Mouse (Mus musculus) testis, postnatal 10 days (tissue): ENCODE data around the gene Camta1.

ENCODE experiments used
- DNase-seq: peaks from one replicate; pipeline ENCODE4 v3.0.0; 2021; ENCODE audit warnings: low spot score

Camta1 gene

GRCm38 (mm10) chr4:151207566-151207965, 654.1 kb downstream of the Camta1 start:
- DNase-seq: no peak

GRCm38 (mm10) chr4:151202891-151203290, 658.8 kb downstream of the Camta1 start:
- no peak for DNase-seq

- DNase-seq: no peak
Observed at GRCm38 (mm10) chr4:151200316-151200715, 661.4 kb downstream of the Camta1 start.

GRCm38 (mm10) chr4:151195126-151195525, 666.5 kb downstream of the Camta1 start:
- no peak for DNase-seq

- DNase-seq: no peak
Observed at GRCm38 (mm10) chr4:151194715-151195097, 667.0 kb downstream of the Camta1 start.

GRCm38 (mm10) chr4:151194030-151194714, 667.5 kb downstream of the Camta1 start:
- DNase-seq: no peak

DNA sequence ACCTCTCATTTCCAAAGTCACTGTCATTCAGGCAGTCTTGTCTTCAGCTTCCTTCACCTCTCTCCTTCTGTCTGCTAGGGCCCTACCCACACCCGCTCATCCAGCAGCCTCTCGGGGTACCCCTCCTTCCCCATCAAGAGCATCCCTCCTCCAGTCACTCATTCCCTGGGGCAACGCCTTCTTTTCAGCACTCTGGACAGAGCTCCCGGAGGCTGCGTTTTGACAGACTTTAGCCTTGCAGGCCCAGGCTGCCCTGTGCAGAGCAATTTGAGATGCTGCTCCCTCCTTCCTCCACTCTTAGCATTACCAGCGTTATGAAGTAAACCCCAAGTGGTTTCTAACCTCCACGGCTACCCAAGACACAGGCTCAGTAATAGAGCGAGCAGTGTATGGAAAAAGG, 675.2 kb downstream of the Camta1 start:
- peak; percentile 82 for DNase-seq

DNA sequence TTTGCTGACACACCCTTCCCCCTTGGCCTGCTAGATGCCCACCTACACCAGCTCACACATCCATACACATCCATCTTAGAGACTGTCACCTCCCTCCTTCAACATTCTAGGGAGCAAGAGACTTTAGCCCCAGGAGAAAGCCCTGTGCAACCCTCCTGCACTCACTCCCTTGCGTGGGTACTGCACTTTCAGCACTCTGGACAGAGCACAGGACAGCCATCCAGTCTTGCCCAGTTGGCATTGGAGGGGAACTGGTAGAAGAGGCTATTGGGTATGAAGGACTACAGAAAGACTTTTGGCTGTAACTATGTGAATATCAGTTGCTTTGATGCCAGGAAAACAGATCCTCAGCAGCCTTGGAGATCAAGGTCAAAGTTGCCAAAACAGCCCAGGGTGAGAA, 675.9 kb downstream of the Camta1 start:
- no peak for DNase-seq

DNA sequence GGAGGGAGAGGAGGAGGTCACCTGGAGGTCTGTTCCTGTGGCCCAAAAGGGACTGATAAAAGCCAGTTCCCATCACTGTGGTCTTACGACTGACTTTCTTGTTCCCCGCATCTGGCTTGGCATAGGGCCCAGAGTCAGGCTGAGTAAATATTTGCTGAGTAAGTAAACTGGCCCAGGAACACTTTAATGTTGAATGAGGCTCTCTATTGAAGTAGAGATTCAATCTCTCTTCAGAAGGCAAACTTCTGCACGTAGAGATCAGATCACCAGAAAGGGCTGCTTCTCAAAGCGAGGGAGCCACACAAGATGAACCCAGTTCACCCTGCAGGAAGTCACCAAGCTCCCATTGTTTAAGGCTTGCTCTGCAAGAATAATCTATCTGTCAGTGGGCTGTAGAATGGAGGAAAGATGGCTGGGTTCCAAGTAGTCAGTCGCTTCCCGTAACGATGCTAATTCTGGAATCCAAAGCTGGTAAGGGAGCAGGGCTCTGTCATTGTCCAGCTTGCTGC, 681.2 kb downstream of the Camta1 start:
- no peak for DNase-seq

GRCm38 (mm10) chr4:151179639-151180038, 682.0 kb downstream of the Camta1 start:
- DNase-seq: no peak

GRCm38 (mm10) chr4:151178970-151179378, 682.7 kb downstream of the Camta1 start:
- no peak for DNase-seq

GRCm38 (mm10) chr4:151172526-151172925, 689.1 kb downstream of the Camta1 start:
- no peak for DNase-seq

DNA sequence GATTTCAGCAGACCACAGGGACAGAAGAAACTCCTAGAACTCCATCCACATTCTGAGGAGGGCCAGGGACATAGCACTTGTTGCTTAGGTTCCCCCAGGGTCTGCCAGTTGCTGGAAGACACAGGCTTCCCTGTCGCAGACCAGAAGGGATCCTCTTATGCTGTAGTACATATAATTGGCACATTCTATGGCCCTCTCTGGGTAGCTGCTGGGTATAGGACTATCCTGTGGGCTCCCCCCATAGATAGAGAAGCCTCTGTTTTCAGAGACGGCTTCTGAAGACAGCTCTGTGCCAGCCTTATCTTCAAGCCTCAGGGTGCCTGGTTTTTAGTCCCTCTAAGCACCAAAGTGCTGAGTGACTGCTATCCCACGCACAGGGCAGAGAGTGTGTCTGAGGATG, 690.6 kb downstream of the Camta1 start:
- no peak for DNase-seq

- DNase-seq: no peak
Observed at GRCm38 (mm10) chr4:151170658-151171057, 691.0 kb downstream of the Camta1 start.

DNA sequence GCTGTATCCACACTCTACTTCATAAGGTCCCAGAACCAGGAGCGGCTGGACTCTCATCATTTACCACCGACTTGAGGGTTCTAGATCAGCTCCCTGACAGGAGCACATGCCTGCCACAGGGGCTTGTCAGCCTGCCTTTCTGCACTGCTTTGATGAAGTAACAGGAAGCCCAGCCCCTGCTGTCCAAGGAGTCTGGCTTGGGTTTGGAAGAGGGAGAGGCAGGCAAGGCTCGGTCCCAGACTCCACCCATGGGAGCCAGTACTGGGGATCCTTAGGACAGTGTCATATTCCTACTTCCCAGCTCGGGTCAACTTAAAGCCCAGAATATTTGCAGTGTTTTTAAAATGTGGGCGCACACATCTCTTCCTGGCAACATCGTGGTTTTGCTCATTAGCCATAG, 694.7 kb downstream of the Camta1 start:
- no peak for DNase-seq

DNA sequence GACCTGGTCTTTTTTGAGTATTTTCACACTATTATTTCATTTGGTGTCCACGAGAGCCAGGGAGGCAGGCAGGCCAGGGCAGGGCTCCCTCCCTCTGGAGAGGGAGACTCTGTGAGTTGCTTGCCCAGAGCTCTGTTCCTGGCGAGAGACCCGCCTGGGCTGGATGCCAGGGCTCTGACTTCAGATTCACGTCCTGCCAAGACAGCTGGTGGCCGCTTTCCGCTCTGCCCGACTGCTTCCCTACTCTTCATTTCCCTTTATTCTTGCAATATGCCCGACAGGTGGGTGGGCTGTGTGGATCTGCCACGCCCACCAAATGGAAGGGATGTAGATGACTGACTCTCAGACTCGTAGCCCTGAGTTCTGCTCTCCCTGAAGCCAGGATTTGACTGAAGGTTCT, 696.1 kb downstream of the Camta1 start:
- peak; percentile 86 for DNase-seq

DNA sequence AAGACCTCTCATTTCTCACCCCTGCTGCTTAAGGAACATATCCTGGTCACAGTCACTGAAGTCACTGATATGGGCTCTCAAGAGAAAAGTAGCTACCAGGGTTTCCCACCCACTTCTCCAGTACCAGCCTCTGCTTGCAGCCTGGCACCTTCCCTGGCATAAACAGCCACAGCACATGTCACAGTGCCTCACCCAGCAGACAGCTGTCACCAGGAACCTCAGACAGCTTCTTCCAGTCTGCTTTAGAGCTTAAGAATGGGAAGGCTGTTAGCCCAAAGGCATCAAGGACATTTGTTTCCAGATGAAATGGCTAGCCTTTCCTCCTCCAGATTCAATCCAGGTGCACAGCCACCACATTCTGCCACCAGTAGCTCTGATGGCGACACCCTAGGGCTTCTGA, 697.4 kb downstream of the Camta1 start:
- no peak for DNase-seq

- no peak for DNase-seq
Observed at GRCm38 (mm10) chr4:151161869-151162268, 699.8 kb downstream of the Camta1 start.

GRCm38 (mm10) chr4:151160932-151161331, 700.7 kb downstream of the Camta1 start:
- no peak for DNase-seq

GRCm38 (mm10) chr4:151160476-151160875, 701.2 kb downstream of the Camta1 start:
- no peak for DNase-seq

DNA sequence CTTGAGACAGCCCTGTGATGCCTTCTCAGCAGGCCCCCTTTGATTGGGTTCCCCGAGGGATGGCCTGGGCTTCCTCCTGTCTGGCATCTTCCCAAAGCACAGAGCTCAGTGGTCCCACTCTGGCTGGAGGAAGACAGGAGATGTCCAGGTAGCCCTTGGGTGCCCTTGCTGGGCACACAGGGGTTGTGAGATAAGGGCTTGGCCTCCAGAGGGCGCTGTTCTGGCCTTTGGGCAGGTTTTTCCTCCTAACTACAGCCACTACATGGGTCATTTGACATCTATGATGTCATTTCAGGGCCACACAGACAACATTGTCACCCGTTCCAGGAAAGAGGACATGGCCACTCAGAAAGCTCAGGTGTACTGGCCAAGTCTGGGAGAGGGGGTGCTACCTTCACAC, 703.4 kb downstream of the Camta1 start:
- no peak for DNase-seq

DNA sequence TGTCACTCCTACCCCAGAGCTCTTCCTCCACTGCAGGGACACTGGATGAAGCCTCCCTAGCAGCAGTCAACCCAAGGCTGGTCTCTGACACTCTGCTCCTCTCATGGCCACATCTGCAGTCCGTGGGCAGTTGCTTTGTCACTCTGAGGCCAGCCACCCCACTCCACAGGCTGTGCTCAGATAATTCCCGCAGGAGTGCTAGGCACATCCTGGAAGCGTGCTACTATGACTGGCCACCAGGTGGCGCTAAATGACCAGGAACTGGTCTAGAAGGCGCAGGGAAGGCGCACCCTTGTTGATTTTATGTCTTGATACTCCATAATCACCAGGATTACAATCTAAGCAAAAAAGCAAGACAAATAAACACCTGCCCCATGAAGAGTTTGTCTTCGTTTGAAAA, 704.8 kb downstream of the Camta1 start:
- DNase-seq: peak; percentile 93

GRCm38 (mm10) chr4:151155587-151155986, 706.1 kb downstream of the Camta1 start:
- no peak for DNase-seq

- no peak for DNase-seq
Observed at GRCm38 (mm10) chr4:151154306-151154705, 707.4 kb downstream of the Camta1 start.
